Mouse (Mus musculus) testis, adult 2 months (tissue): ENCODE measurements around the gene Dmbt1.

Source experiments
- CTCF ChIP-seq: fragments of 200-500 bp; IDR thresholded peaks from 2 replicates; pipeline ENCODE4 v1.5.1; 2012; ENCODE audit warnings: low read depth, mild to moderate bottlenecking, inconsistent platforms, low read length, moderate library complexity; ENCODE audit not compliant: control insufficient read depth, insufficient read depth, insufficient replicate concordance
- POLR2A ChIP-seq: fragments of 200-500 bp; IDR thresholded peaks from 2 replicates; pipeline ENCODE4 v1.6.1; 2012; ENCODE audit warnings: low read depth, mild to moderate bottlenecking, inconsistent platforms, low read length, moderate library complexity; ENCODE audit not compliant: control insufficient read depth

- TF ChIP-seq POLR2A (no peak), CTCF (no peak)
These were observed 7.0 kb upstream of the Dmbt1 start for GRCm38 (mm10) chr7:131024807-131025206.
